Mouse (Mus musculus) liver, adult 2 months (tissue): ENCODE results near the gene Susd6. TPM values are rescaled to one million over a fixed set of nuclear protein-coding genes. Genes with fewer than 3 reads are reported as not detected.
A peak's percentile ranks its signal among the peaks of the same experiment; 100 is the strongest.

Experiments
- DNase-seq: peaks from one replicate; pipeline ENCODE4 v3.0.0-alpha.2; 2011; ENCODE audit warnings: low read depth, low spot score; ENCODE audit errors: extremely low read depth
- H3K27ac ChIP-seq: fragments of 200-500 bp; replicated peaks from 2 replicates; pipeline ENCODE4 v1.5.1; 2012; ENCODE audit warnings: low read depth, mild to moderate bottlenecking, control low read depth, inconsistent platforms, low read length; ENCODE audit not compliant: insufficient read depth
- H3K27me3 ChIP-seq: fragments of 200-500 bp; 2 replicates; pipeline ENCODE4 v1.6.1; 2012; ENCODE audit warnings: mild to moderate bottlenecking, moderate library complexity, low read length, inconsistent platforms; ENCODE audit not compliant: control insufficient read depth, insufficient read depth
- H3K36me3 ChIP-seq: fragments of 200-500 bp; 2 replicates; pipeline ENCODE4 v1.6.1; 2012; ENCODE audit warnings: low read length, inconsistent platforms; ENCODE audit not compliant: control insufficient read depth, insufficient read depth
- H3K4me1 ChIP-seq: fragments of 200-500 bp; 2 replicates; pipeline ENCODE4 v1.6.1; 2011; ENCODE audit warnings: low read length; ENCODE audit not compliant: control insufficient read depth, insufficient read depth
- H3K4me3 ChIP-seq: fragments of 200-500 bp; 2 replicates; pipeline ENCODE4 v1.5.1; 2011; ENCODE audit warnings: low read depth, mild to moderate bottlenecking, control low read depth, low read length, moderate library complexity; ENCODE audit not compliant: insufficient read depth
- H3K79me2 ChIP-seq: fragments of 200-500 bp; 2 replicates; pipeline ENCODE4 v1.6.1; 2012; ENCODE audit warnings: inconsistent platforms, mild to moderate bottlenecking, low read length, moderate library complexity; ENCODE audit not compliant: control insufficient read depth, insufficient read depth
- H3K9ac ChIP-seq: fragments of 200-500 bp; 2 replicates; pipeline ENCODE4 v1.6.1; 2012; ENCODE audit warnings: low read depth, mild to moderate bottlenecking, control low read depth, inconsistent platforms, low read length
- CTCF ChIP-seq: fragments of 200-500 bp; IDR thresholded peaks from 2 replicates; pipeline ENCODE4 v1.5.1; 2011; ENCODE audit warnings: low read depth, low read length, control low read depth
- POLR2A ChIP-seq: fragments of 200-500 bp; IDR thresholded peaks from 2 replicates; pipeline ENCODE4 v1.6.1; 2011; ENCODE audit warnings: low read length, control low read depth; ENCODE audit not compliant: insufficient read depth; ENCODE audit errors: extremely low read depth
- WGBS: fragments of 180-500 bp; shearing (Covaris S2); methylation state at CpG from one replicate; pipeline ENCODE4 v1.1.7; 2018; 5-methylcytosine and 5-hydroxymethylcytosine counted together
- polyA plus RNA-seq: library from polyadenylated mRNA; depleted of rRNA; stranded (reverse); fragments of >200 nt; gene quantifications from 2 replicates; pipeline ENCODE4 v1.2.3, GENCODE M21; 2012
- total RNA-seq: library from RNA; depleted of rRNA; stranded (reverse); fragments of >200 nt; gene quantifications from 2 replicates; pipeline ENCODE4 v1.2.3, GENCODE M21; 2014

Gene Susd6
- total and polyA plus RNA-seq, 2 experiments, result 20.1 to 22.3 TPM

DNA sequence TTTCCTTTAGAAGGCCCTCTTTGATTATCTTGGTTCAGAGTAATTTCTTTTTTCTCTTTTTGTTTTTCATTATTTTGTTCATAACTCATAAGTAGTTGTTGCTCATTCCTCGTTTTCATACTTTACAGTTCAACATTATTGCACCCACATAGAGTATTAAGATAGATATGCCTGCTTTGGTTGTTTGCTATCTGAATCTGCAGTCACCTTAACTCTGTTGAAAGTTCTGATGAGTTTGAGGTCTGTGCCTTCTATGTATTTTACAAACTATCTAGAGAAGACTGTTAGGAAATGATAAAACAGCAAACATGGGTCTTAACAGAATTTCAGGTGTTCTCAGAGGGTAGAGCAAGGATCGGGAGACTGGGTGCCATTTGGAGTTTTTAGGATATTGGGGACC is 23.1 kb downstream of the Susd6 start:
- H3K4me1 ChIP-seq, result peaks cover 47% of the 10 kb centered on the region

DNA sequence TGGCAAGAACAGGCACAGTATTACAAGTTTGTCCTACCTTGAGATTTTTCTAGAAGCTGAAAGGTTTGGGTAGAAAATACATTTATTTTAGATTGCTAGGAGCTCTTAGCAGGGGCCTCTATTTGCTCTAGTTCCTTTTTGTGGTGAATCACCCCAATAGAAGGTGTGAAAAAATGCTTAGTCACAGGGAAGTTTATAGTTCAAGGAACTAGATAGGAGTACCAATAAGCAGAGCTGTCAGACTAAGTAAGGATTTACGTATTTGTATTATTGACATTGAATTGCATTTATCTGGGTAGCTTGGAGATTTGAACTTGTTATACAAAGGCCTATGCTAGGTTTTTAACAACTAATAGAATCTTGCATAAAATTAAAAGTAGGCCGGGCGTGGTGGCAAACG is 23.6 kb downstream of the Susd6 start:
- WGBS, result 87% methylated on average over 4 of the region's 4 CpGs
- TF ChIP-seq POLR2A (no peak), CTCF (no peak)
- no peak overlapping the region for H3K9ac ChIP-seq

More for the DNA sequence above, 23.1 kb downstream of the Susd6 start:
- Histone ChIP-seq H3K79me2 (peaks cover 42% of the 10 kb centered on the region), H3K36me3 (no peaks in the 10 kb centered on the region), H3K4me3 (no peak overlapping the region), H3K27me3 (no peaks in the 10 kb centered on the region), H3K27ac (no peak overlapping the region), H3K9ac (no peak overlapping the region)
- no peak for DNase-seq
- TF ChIP-seq POLR2A (no peak), CTCF (no peak)
- WGBS, result 96% methylated on average over 2 of the region's 2 CpGs

DNA sequence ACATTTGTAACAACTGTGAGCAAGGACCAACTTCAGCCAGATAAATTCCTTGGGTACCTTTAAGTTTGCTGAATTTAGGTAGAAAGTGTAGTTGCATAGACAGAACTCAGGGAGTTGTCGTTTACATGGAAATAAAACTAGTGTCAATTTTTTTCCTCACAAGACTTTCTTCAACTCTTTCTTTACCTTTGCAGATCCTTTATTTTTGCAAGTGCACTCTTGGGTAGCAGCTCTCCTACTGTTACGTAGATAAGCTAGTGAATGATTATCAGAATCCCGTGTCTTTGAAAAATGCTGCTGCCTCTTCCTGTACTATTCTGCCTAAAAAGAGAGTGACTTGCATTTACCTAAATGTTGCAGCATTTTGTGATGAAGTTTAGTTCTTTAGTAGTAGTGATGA is 24.2 kb downstream of the Susd6 start:
- DNase-seq, result peak; percentile 65
- H3K9ac ChIP-seq, result no peak overlapping the region
- WGBS, result 27% methylated on average over 3 of the region's 3 CpGs
- TF ChIP-seq CTCF, result no peak
- TF ChIP-seq POLR2A, result no peak
- no peak overlapping the region for H3K4me3 ChIP-seq
- H3K36me3 ChIP-seq, result no peaks in the 10 kb centered on the region
- no peak overlapping the region for H3K27ac ChIP-seq
- H3K4me1 ChIP-seq, result peaks cover 42% of the 10 kb centered on the region
- no peaks in the 10 kb centered on the region for H3K27me3 ChIP-seq
- H3K79me2 ChIP-seq, result peaks cover 39% of the 10 kb centered on the region

More for the DNA sequence above, 23.6 kb downstream of the Susd6 start:
- H3K79me2 ChIP-seq, result peaks cover 42% of the 10 kb centered on the region
- no peaks in the 10 kb centered on the region for H3K36me3 ChIP-seq
- no peak overlapping the region for H3K4me3 ChIP-seq
- H3K27ac ChIP-seq, result no peak overlapping the region
- H3K27me3 ChIP-seq, result no peaks in the 10 kb centered on the region
- no peak for DNase-seq
- peaks cover 47% of the 10 kb centered on the region for H3K4me1 ChIP-seq

DNA sequence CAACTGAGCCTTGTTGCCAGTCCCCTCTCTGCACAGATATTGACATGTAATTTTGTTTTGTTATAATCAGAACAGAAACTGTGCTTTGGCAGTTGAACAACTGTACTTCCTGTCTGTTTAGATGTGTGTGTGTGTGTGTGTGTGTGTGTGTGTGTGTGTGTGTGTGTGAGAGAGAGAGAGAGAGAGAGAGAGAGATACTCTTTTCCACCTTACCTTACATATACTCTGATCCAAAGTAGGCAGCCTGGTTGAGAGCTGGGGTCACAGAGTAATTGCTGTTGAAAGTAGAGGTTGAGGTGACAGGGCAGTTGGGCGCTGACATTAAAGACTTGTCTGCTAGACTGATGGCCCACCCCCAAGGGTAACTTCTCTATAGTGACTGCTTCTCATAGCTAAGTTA is 25.0 kb downstream of the Susd6 start:
- WGBS, result 48% methylated on average over 1 of the region's 1 CpGs
- no peak overlapping the region for H3K4me3 ChIP-seq
- 0 out of 2 replicates have a peak overlapping the region, but pooled peaks have one; percentile 2 for H3K27ac ChIP-seq
- no peak for TF ChIP-seq POLR2A
- TF ChIP-seq CTCF, result no peak
- no peak for DNase-seq
- no peak overlapping the region for H3K9ac ChIP-seq
- peaks cover 36% of the 10 kb centered on the region for H3K79me2 ChIP-seq
- H3K4me1 ChIP-seq, result peaks cover 45% of the 10 kb centered on the region
- H3K36me3 ChIP-seq, result no peaks in the 10 kb centered on the region
- no peaks in the 10 kb centered on the region for H3K27me3 ChIP-seq

DNA sequence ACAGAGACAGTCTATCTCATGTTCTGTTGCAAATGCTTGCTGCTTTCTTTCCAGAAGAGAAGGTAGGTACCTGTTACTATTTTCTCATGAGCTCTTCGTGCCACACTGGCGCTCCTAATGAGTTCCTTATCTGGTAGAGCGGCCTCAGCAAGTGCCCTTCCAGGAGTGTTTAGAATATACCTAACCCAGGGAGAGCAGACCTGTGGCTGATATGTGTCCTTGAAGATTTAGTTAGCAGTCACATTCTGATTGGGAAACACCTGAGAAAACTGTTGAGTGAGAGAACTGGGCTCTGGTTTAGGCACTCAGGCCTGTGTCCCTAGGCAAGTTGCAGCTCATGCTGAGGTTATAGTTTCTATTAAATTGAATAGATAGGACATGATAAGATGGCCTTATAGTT is 25.6 kb downstream of the Susd6 start:
- H3K27me3 ChIP-seq, result no peaks in the 10 kb centered on the region
- no peaks in the 10 kb centered on the region for H3K36me3 ChIP-seq
- peaks cover 32% of the 10 kb centered on the region for H3K79me2 ChIP-seq
- no peak overlapping the region for H3K9ac ChIP-seq
- peaks cover 47% of the 10 kb centered on the region for H3K4me1 ChIP-seq
- TF ChIP-seq CTCF (no peak), POLR2A (no peak)
- H3K4me3 ChIP-seq, result no peak overlapping the region
- no peak overlapping the region for H3K27ac ChIP-seq
- DNase-seq, result no peak
- 88% methylated on average over 3 of the region's 3 CpGs for WGBS

DNA sequence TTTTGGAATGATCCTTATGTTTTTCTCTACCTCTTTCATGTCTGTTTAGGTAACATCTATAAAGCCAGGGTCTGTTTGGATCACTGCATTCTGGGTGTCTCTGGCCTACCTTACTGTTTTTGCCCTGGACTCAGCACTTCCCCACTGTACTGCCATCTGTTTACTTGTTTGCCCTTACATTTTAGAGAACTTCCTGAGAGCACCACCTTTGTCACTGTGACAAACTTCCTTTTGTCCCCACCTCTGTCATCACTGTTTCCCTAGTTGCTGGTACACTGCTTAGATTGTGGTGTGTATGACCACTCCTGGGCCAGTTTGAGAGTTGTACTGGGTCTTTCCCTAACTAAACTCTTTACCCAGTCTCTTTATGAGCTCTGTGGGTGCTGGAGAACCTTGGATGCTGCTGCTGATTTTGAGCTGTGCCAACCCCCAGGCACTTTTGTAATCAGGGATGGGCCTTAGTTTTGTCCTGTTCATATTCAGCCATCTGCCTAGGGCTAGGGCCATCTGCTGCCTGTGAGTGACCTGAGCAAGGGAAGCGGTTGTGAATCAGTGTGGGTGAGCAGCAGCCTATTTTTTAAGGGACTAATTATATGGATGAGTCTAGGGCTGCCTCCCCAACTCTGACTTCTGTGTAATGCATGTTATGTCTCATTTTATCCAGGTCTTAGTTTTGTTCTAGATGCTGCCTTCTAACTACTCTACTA is 26.2 kb downstream of the Susd6 start:
- H3K27ac ChIP-seq, result 0 out of 2 replicates have a peak overlapping the region, but pooled peaks have one; percentile 2
- no peak overlapping the region for H3K9ac ChIP-seq
- H3K36me3 ChIP-seq, result no peaks in the 10 kb centered on the region
- H3K79me2 ChIP-seq, result peaks cover 34% of the 10 kb centered on the region
- DNase-seq, result no peak
- H3K27me3 ChIP-seq, result no peaks in the 10 kb centered on the region
- WGBS, result 63% methylated on average over 1 of the region's 1 CpGs
- peaks cover 50% of the 10 kb centered on the region for H3K4me1 ChIP-seq
- H3K4me3 ChIP-seq, result no peak overlapping the region
- TF ChIP-seq CTCF (no peak), POLR2A (no peak)
